Mouse (Mus musculus): ENCODE data around the gene Gm20911. TPM values are rescaled to one million over a fixed set of nuclear protein-coding genes. Genes with fewer than 3 reads are reported as not detected.
"Not testable (repeated sequence)": the region's sequence is repeated elsewhere in the genome, so short reads cannot be mapped to it uniquely, and the experiment has no call there.

Gm20911 gene
- polyA plus RNA-seq (2012; rRNA removed) = not detected in 2 replicates

- DNase-seq; H3K4me1 ChIP-seq (ENCODE audit: control insufficient read depth, insufficient read depth, low read length); H3K27ac ChIP-seq (ENCODE audit: insufficient read depth, low read length); H3K27me3 ChIP-seq (ENCODE audit: control insufficient read depth, insufficient read depth, low read length); H3K4me3 ChIP-seq (replicated peaks; ENCODE audit: insufficient read depth, low read depth, low read length): not testable (repeated sequence)
- WGBS = no CpG with 5 or more reads among the region's 6 CpGs
Observed at GRCm38 (mm10) chrY:81457707-81458106, at the start of gene Gm20911. Gm20911 (plus strand) TSS chrY:81458007.

Measured in cerebellum, adult 2 months (tissue).